Mouse (Mus musculus) Patski (cell line): Measurements from ENCODE around the gene Prmt8. TPM values are rescaled to one million over a fixed set of nuclear protein-coding genes. Genes with fewer than 3 reads are reported as not detected.

Experiments
- ATAC-seq: fragments of 100-300 bp; one replicate; pipeline ENCODE4 v1.8.0; 2021
- CTCF ChIA-PET: fragments of 350-600 bp; sonication (Branson Sonifier 250); formaldehyde crosslinking; loops from one replicate; lab custom pipeline; 2022; ENCODE audit warnings: inconsistent platforms; lab: Charles Lee
- POLR2A ChIA-PET: fragments of 350-600 bp; sonication (Branson Sonifier 250); formaldehyde crosslinking; loops from one replicate; lab custom pipeline; 2022; ENCODE audit warnings: antibody characterized with exemption, inconsistent platforms; lab: Charles Lee
- DNase-seq: peaks from one replicate; pipeline ENCODE4 v3.0.0-alpha.2; 2011; ENCODE audit warnings: low read depth, low spot score
- H3K27me3 ChIP-seq: fragments of 371-371 bp; one replicate; pipeline ENCODE4 v1.5.1; 2021
- CTCF ChIP-seq: fragments of 100-300 bp; IDR thresholded peaks from one replicate; pipeline ENCODE4 v1.5.1; 2021
- in situ Hi-C: fragments of 300-500 bp; cut with MboI; formaldehyde crosslinking; loops from 3 replicates; pipeline ENCODE4 v1.11.1; 2018; ENCODE audit warnings: low pct_unique_long_range_greater_than_20kb, mixed read lengths
- polyA plus RNA-seq: library from polyadenylated mRNA; unstranded; gene quantifications from one replicate; pipeline ENCODE4 v1.2.3, GENCODE M21; 2021

Gene Prmt8
- polyA plus RNA-seq, 1 experiment from 2014 or later: not detected

DNA sequence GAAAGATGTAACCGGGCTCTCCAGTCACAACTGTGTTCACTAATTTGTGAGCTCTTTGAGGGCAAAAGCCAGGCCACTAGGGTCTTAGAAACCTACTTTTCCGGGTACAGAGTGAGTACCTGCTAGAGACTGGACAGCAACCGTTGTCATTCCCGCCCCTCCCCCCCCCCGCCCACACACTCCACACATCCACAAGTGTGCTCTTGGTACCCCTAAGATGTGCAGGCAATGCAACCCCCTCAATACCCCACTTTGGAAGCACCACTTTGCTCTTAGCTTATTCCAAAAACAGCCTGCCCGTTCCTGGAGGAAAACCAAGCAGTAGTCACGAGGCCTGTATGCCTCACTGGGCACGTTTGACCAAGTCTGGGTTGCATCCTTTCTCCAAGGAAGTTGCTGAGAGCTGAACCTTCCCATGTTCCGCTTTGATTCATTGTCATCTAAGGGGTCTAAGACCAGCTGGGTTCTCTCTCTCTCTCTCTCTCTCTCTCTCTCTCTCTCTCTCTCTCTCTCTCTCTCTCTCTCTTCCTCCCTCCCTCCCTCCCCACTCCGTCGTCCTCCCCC, 3.1 kb downstream of the Prmt8 start:
- POLR2A ChIA-PET: no interaction called here
- DNase-seq: no peak
- peaks cover 53% of the 10 kb centered on the region for H3K27me3 ChIP-seq
- CTCF ChIA-PET: no interaction called here
- no peak for ATAC-seq
- no peak for TF ChIP-seq CTCF
- in situ Hi-C loops: no loop called here

DNA sequence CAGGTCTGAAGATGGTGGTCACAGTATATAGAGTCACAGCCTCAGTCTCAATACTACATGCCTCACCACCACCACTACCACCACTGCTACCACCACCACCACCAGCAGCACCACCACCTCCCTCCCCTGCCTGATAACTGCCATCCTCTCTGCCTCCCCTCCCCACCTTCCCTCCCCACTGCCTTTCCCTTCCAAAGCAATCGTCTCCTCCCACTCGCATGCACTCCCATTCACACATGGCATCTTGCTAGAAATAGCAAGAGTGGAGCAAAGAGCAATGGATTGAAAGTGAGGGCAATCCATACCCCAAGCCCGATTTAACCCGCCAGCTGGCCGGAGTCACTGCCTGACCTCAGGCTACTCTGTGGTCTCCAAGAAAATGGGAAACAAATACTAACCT, 3.7 kb downstream of the Prmt8 start:
- in situ Hi-C loops: no loop called here
- DNase-seq (no peak), ATAC-seq (no peak)
- ChIA-PET POLR2A (no interaction called here), CTCF (no interaction called here)
- TF ChIP-seq CTCF: no peak
- H3K27me3 ChIP-seq: peaks cover 56% of the 10 kb centered on the region

DNA sequence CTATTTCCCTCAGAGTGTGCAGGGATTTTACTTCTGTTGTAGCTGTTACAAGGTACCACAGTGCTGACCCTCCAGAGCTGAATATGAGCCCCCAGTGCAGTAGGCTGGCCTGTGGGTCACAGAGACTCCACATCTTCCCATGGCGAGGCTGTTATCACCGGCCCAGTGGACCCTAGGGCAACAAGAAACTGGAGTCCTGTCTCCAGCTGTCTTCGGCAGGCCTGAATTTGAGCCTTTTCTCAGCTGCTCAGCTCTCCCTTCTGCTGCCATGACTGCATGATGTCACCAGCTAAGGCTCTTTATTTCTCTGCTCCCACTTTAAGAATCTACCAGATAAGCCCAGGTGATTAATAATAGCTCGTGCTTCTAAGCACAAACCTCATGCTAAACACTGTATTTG, 11.0 kb downstream of the Prmt8 start:
- POLR2A ChIA-PET: interaction anchor here (0.7 kb wide), 1 partner anchor 86 kb away, joined by 4 read pairs; no protein-coding TSS in a partner anchor
- ATAC-seq (no peak), DNase-seq (no peak)
- in situ Hi-C loops: no loop called here
- no peak for TF ChIP-seq CTCF
- CTCF ChIA-PET: interaction anchor here (1.0 kb wide), 1 partner anchor 9 kb away, joined by 3 read pairs; no protein-coding TSS in a partner anchor
- peaks cover 22% of the 10 kb centered on the region for H3K27me3 ChIP-seq

DNA sequence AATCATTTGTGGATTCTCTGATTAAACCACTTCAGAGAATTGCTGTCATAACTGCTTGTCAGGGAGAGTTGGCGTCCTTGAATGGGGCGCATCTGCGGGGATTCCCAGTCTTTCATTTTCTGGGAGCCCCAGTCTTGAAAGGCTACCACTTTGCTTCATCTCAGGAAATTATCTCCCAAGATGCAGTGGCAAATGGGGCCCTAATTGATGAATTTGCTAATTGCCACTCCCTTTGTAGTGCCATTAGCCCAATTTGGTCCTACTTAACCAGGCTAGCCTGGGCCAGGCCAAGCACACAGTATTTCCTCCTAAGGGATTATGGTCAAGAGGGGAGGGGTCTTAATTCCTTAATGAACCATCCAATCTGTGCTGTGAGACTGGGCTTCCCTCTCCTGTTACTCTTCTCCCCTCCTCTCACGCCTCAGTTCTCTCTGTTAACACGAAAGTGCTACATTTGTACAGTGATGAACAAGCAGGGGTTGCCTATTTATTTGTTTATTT, 11.6 kb downstream of the Prmt8 start:
- no peak for DNase-seq
- ChIA-PET POLR2A (no interaction called here), CTCF (interaction anchor here (1.0 kb wide), 1 partner anchor 9 kb away, joined by 3 read pairs; no protein-coding TSS in a partner anchor)
- no peak for TF ChIP-seq CTCF
- ATAC-seq: no peak
- peaks cover 22% of the 10 kb centered on the region for H3K27me3 ChIP-seq
- in situ Hi-C loops: no loop called here

DNA sequence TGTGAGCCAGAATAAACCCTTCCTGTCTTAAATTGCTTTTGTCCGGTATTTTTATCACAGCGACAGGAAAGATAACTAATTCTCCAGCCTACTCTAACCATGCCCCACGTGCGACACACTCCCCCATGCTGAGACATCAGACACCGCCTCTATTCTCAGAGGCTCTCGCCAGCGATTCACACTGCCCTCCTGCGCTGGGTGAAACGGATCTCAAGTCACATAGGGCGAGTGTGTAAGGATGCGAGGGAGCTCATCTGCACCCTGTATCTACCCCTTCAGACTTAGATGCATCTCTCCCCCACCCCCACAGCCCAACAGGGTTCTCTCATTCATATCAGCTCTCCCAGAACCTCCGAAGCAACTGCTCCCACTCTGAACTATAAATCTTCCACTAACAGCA, 12.4 kb downstream of the Prmt8 start:
- ATAC-seq (no peak), DNase-seq (no peak)
- in situ Hi-C loops: no loop called here
- CTCF ChIA-PET: no interaction called here
- H3K27me3 ChIP-seq: peaks cover 22% of the 10 kb centered on the region
- TF ChIP-seq CTCF: no peak
- POLR2A ChIA-PET: no interaction called here

DNA sequence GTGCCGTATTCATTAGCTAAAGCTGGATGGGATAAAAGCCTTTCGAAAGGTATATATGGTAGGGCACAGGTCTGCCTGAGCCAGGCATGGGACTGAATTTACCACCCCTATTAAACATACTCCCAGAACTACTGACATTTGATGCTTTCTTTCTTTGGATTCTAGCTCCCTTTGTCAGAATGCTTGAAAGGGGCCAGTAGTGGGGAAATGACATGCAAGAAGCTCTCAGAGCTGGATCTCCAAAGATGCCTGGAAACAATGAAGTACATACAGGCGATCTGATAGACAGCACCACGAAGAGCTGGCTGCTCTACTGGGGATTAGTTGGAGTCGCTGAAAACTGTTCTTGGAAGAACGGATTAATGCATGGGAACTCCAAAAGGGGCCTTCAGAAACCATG, 16.0 kb downstream of the Prmt8 start:
- CTCF ChIA-PET: no interaction called here
- peaks cover 9% of the 10 kb centered on the region for H3K27me3 ChIP-seq
- no peak for TF ChIP-seq CTCF
- DNase-seq (no peak), ATAC-seq (no peak)
- POLR2A ChIA-PET: no interaction called here
- in situ Hi-C loops: no loop called here

DNA sequence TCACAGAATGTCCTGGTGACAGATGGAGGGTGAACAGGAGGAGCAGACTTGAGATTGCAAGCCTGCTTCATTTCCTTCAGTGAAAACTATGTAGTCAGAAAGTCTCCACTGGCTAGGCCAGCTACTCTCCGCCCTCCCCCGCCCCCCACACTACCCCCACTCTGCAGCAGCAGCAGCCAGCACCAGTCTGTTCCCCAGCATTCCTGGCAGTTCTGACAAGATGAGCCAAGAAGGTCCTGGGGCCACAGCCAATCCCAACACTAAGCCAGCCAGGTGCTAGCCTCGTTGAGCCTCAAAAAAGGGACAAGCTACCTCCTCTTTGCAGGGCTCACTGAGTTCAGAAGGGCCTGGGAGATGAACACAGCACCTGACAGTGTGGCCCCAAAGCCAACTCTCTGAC, 16.6 kb downstream of the Prmt8 start:
- ChIA-PET POLR2A (no interaction called here), CTCF (no interaction called here)
- no peak for DNase-seq
- TF ChIP-seq CTCF: no peak
- in situ Hi-C loops: no loop called here
- H3K27me3 ChIP-seq: peaks cover 14% of the 10 kb centered on the region
- ATAC-seq: no peak

DNA sequence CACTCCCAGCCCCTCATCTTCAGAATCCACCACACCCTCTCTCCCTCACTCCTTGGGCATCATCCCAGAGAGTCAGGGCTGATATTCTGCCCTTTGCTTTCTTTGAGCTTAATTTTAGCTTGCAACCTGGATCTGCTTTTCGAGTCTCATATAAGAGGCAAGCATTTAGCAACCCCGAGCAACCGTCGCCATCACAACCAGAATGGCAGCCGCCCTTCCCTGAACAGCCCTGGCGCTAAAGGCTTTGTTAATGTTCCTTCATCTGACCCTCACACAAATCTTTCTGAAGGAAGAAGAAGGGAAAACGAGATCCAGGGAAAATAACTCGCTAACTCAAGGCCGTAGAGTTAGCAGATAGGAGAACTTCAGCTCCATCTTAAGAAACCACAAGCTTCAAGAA, 17.8 kb downstream of the Prmt8 start:
- CTCF ChIA-PET: no interaction called here
- no peak for ATAC-seq
- DNase-seq: no peak
- H3K27me3 ChIP-seq: peaks cover 11% of the 10 kb centered on the region
- no peak for TF ChIP-seq CTCF
- POLR2A ChIA-PET: no interaction called here
- in situ Hi-C loops: no loop called here

DNA sequence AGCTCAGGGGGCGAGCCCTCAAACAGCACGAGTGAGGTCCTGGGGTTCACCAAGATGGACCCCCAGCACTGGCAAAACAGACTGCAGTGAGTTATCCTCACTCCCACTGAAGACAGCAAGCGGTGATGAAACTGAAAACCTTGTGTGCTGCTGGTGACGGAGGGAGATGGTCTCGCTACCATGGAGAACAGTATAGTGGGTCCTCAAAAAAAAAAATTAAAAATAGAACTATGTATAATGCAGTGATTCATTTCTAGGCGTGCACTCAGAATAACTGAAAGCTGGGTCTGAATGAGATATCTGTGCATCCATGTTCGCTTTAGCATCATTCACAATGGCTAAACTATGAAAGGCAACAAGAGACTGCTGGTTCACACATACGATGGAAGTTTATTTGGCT, 20.5 kb downstream of the Prmt8 start:
- H3K27me3 ChIP-seq: peaks cover 12% of the 10 kb centered on the region
- ChIA-PET CTCF (no interaction called here), POLR2A (no interaction called here)
- no peak for TF ChIP-seq CTCF
- DNase-seq (no peak), ATAC-seq (no peak)
- in situ Hi-C loops: no loop called here

DNA sequence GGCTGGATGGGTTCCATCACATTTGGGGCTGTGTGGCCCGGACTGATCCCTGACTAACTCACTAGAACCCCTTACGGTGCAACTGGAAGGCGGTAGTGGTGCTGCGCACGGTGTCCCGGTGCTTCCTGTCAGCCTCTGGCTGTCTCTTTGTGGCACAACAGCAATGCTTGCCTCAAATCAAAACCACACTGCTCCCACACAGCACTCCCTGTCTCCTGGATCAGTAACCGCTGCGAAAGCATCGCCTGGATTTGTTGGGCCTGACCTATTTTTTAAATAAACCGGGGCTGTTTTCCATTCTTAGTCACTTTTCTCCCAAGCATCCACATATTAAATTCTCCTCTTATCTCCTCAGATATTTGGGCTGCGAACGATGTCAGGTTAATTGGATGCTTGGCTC, 27.0 kb downstream of the Prmt8 start:
- no peak for TF ChIP-seq CTCF
- CTCF ChIA-PET: no interaction called here
- DNase-seq (no peak), ATAC-seq (no peak)
- POLR2A ChIA-PET: no interaction called here
- peaks cover 12% of the 10 kb centered on the region for H3K27me3 ChIP-seq
- in situ Hi-C loops: no loop called here

DNA sequence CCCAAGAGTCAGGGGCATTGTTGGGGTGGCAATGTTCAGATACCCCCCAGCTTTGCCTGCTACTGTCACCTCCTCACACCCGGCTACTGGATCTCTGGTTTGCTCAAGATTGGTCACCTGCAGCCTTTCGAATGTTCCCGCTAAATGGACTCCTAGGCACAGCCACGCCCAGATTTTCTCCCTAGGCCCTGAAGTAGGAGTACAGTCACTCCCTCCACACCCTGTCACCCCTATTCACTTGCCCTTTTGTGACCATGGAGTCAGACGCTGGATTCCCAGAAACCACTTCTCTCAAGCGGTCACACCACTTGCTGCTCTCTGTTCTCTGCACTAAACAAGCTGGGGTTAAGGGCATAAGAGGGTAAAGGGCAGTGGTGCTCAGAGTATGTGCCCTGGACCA, 28.1 kb downstream of the Prmt8 start:
- no peak for TF ChIP-seq CTCF
- peaks cover 17% of the 10 kb centered on the region for H3K27me3 ChIP-seq
- POLR2A ChIA-PET: no interaction called here
- CTCF ChIA-PET: no interaction called here
- in situ Hi-C loops: no loop called here
- no peak for ATAC-seq
- no peak for DNase-seq

DNA sequence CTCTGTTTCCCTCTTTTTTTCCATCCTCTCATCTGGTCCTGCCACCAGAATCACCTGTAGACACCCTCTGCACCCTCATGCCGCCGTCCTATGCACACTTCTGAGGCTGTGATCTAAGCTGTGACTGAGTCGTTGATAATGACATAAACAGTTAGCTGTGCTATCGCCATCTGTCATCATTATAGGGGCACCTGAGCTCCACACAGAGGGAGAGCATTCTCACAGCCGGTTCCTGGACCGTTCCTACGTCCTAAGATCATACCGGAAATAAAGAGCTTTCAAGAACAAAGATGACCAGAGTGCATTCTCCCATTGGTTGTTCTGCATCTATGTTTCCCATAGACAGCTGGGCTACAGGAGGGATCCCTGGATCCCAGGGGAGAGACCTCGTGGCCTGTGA, 28.6 kb downstream of the Prmt8 start:
- TF ChIP-seq CTCF: no peak
- in situ Hi-C loops: no loop called here
- CTCF ChIA-PET: no interaction called here
- ATAC-seq (no peak), DNase-seq (no peak)
- peaks cover 15% of the 10 kb centered on the region for H3K27me3 ChIP-seq
- POLR2A ChIA-PET: no interaction called here
